Mouse (Mus musculus) embryonic facial prominence, embryonic 11.5 days (tissue): ENCODE data around the gene Zmynd8. TPM values are rescaled to one million over a fixed set of nuclear protein-coding genes. Genes with fewer than 3 reads are reported as not detected.

Experiments used
- ATAC-seq: fragments of 200-750 bp; cut with Nextera tagmentation; replicated peaks from 2 replicates; pipeline ENCODE4 v1.8.0; 2017; ENCODE audit warnings: low read depth; ENCODE audit not compliant: insufficient number of reproducible peaks, low FRiP score, low TSS enrichment
- DNase-seq: peaks from one replicate; pipeline ENCODE4 v3.0.0-alpha.2; 2015; ENCODE audit warnings: low spot score
- H3K27ac ChIP-seq: fragments of 300-500 bp; sonication (generic); replicated peaks from 2 replicates; pipeline ENCODE4 v1.5.1; 2014; ENCODE audit warnings: mild to moderate bottlenecking, low read depth, low read length, control low read depth
- H3K27me3 ChIP-seq: fragments of 300-500 bp; sonication (generic); 2 replicates; pipeline ENCODE4 v1.6.1; 2014; ENCODE audit warnings: mild to moderate bottlenecking, low read length, moderate library complexity, mixed read lengths; ENCODE audit not compliant: control insufficient read depth, insufficient read depth
- H3K36me3 ChIP-seq: fragments of 300-500 bp; sonication (generic); replicated peaks from 2 replicates; pipeline ENCODE4 v1.6.1; 2014; ENCODE audit warnings: low read depth, mild to moderate bottlenecking, low read length, moderate library complexity, mixed read lengths; ENCODE audit not compliant: control insufficient read depth, insufficient read depth
- H3K4me1 ChIP-seq: fragments of 300-500 bp; sonication (generic); 2 replicates; pipeline ENCODE4 v1.6.1; 2014; ENCODE audit warnings: low read length, mixed read lengths; ENCODE audit not compliant: control insufficient read depth, insufficient read depth
- H3K4me2 ChIP-seq: fragments of 300-500 bp; sonication (generic); 2 replicates; pipeline ENCODE4 v1.6.1; 2014; ENCODE audit warnings: low read depth, mild to moderate bottlenecking, control low read depth, low read length, moderate library complexity
- H3K4me3 ChIP-seq: fragments of 300-500 bp; sonication (generic); 2 replicates; pipeline ENCODE4 v1.5.1; 2014; ENCODE audit warnings: low read depth, low read length, control low read depth
- H3K9ac ChIP-seq: fragments of 300-500 bp; sonication (generic); replicated peaks from 2 replicates; pipeline ENCODE4 v1.6.1; 2014; ENCODE audit warnings: mild to moderate bottlenecking, control low read depth, low read length
- H3K9me3 ChIP-seq: fragments of 300-500 bp; sonication (generic); replicated peaks from 2 replicates; pipeline ENCODE4 v1.6.1; 2016; ENCODE audit warnings: mild to moderate bottlenecking, low read length, inconsistent platforms, mixed read lengths; ENCODE audit not compliant: control insufficient read depth
- WGBS: fragments of 180-500 bp; shearing (Covaris S2); extraction: QIAGEN DNeasy Blood & Tissue Kit; methylation state at CpG from one replicate; pipeline ENCODE4 v1.1.7; 2014; 5-methylcytosine and 5-hydroxymethylcytosine counted together
- polyA plus RNA-seq: library from polyadenylated mRNA; unstranded; fragments of >200 nt; fragmentation: Nextera tagmentation; extraction: Ambion mirVana; gene quantifications from 2 replicates; pipeline ENCODE4 v1.2.1, GENCODE M21; 2014

Zmynd8 gene
- polyA plus RNA-seq, 1 experiment from 2014 or later: 36.8 TPM

GRCm38 (mm10) chr2:165832295-165832694 lies 66.5 kb downstream of the Zmynd8 start:
- Histone ChIP-seq H3K4me2 (no peak overlapping the region), H3K9me3 (no peaks in the 10 kb centered on the region), H3K4me3 (no peak overlapping the region), H3K27ac (no peak overlapping the region), H3K9ac (no peak overlapping the region), H3K36me3 (peaks cover 12% of the 10 kb centered on the region), H3K4me1 (no peaks in the 10 kb centered on the region), H3K27me3 (no peaks in the 10 kb centered on the region)
- no peak for ATAC-seq
- no peak for DNase-seq
- WGBS: 69% methylated on average over 9 of the region's 9 CpGs

- H3K36me3 ChIP-seq: peaks cover 12% of the 10 kb centered on the region
- no peaks in the 10 kb centered on the region for H3K9me3 ChIP-seq
- no peak overlapping the region for H3K4me2 ChIP-seq
- ATAC-seq: no peak
- H3K27me3 ChIP-seq: no peaks in the 10 kb centered on the region
- H3K9ac ChIP-seq: no peak overlapping the region
- H3K27ac ChIP-seq: peak overlapping the region; percentile 49; the same call in 1 of the 2 replicates
- WGBS: 64% methylated on average over 8 of the region's 8 CpGs
- no peaks in the 10 kb centered on the region for H3K4me1 ChIP-seq
- peak; percentile 59 for DNase-seq
- no peak overlapping the region for H3K4me3 ChIP-seq
Measured at GRCm38 (mm10) chr2:165831637-165832289, 67.1 kb downstream of the Zmynd8 start.

GRCm38 (mm10) chr2:165828770-165829169 lies 70.0 kb downstream of the Zmynd8 start:
- no peak overlapping the region for H3K27ac ChIP-seq
- H3K36me3 ChIP-seq: peaks cover 17% of the 10 kb centered on the region
- H3K9me3 ChIP-seq: no peaks in the 10 kb centered on the region
- H3K4me2 ChIP-seq: no peak overlapping the region
- no peak for ATAC-seq
- H3K4me1 ChIP-seq: no peaks in the 10 kb centered on the region
- H3K9ac ChIP-seq: no peak overlapping the region
- no peak overlapping the region for H3K4me3 ChIP-seq
- WGBS: 86% methylated on average over 12 of the region's 12 CpGs
- no peaks in the 10 kb centered on the region for H3K27me3 ChIP-seq
- DNase-seq: no peak

- no peak overlapping the region for H3K27ac ChIP-seq
Measured at GRCm38 (mm10) chr2:165825964-165826712, 72.7 kb downstream of the Zmynd8 start.

GRCm38 (mm10) chr2:165825261-165825900 lies 73.4 kb downstream of the Zmynd8 start:
- peaks cover 14% of the 10 kb centered on the region for H3K36me3 ChIP-seq
- 89% methylated on average over 17 of the region's 17 CpGs for WGBS
- no peak overlapping the region for H3K27ac ChIP-seq
- no peaks in the 10 kb centered on the region for H3K9me3 ChIP-seq
- H3K4me1 ChIP-seq: no peaks in the 10 kb centered on the region
- H3K9ac ChIP-seq: no peak overlapping the region
- no peak overlapping the region for H3K4me2 ChIP-seq
- no peak for DNase-seq
- H3K27me3 ChIP-seq: no peaks in the 10 kb centered on the region
- H3K4me3 ChIP-seq: no peak overlapping the region
- no peak for ATAC-seq

More at GRCm38 (mm10) chr2:165825964-165826712, 72.7 kb downstream of the Zmynd8 start:
- H3K4me3 ChIP-seq: no peak overlapping the region
- peaks cover 14% of the 10 kb centered on the region for H3K36me3 ChIP-seq
- H3K4me1 ChIP-seq: no peaks in the 10 kb centered on the region
- WGBS: 69% methylated on average over 10 of the region's 10 CpGs
- H3K9ac ChIP-seq: no peak overlapping the region
- H3K9me3 ChIP-seq: no peaks in the 10 kb centered on the region
- DNase-seq (peak; percentile 50), ATAC-seq (no peak)
- no peak overlapping the region for H3K4me2 ChIP-seq
- no peaks in the 10 kb centered on the region for H3K27me3 ChIP-seq

GRCm38 (mm10) chr2:165824826-165825225 lies 74.0 kb downstream of the Zmynd8 start:
- Histone ChIP-seq H3K9ac (no peak overlapping the region), H3K4me3 (no peak overlapping the region), H3K9me3 (no peaks in the 10 kb centered on the region), H3K4me1 (no peaks in the 10 kb centered on the region), H3K4me2 (no peak overlapping the region), H3K27ac (no peak overlapping the region), H3K27me3 (no peaks in the 10 kb centered on the region), H3K36me3 (peaks cover 14% of the 10 kb centered on the region)
- WGBS: 88% methylated on average over 10 of the region's 10 CpGs
- DNase-seq (no peak), ATAC-seq (no peak)

GRCm38 (mm10) chr2:165822478-165822877 lies 76.3 kb downstream of the Zmynd8 start:
- ATAC-seq (no peak), DNase-seq (no peak)
- Histone ChIP-seq H3K9ac (no peak overlapping the region), H3K4me2 (no peak overlapping the region), H3K36me3 (peaks cover 8% of the 10 kb centered on the region), H3K9me3 (no peaks in the 10 kb centered on the region), H3K4me1 (no peaks in the 10 kb centered on the region), H3K4me3 (no peak overlapping the region), H3K27me3 (no peaks in the 10 kb centered on the region), H3K27ac (no peak overlapping the region)
- 96% methylated on average over 15 of the region's 15 CpGs for WGBS

- H3K4me3 ChIP-seq: no peak overlapping the region
- H3K27ac ChIP-seq: no peak overlapping the region
- ATAC-seq (no peak), DNase-seq (no peak)
- H3K9ac ChIP-seq: no peak overlapping the region
- no peak overlapping the region for H3K4me2 ChIP-seq
- H3K9me3 ChIP-seq: no peaks in the 10 kb centered on the region
- H3K27me3 ChIP-seq: no peaks in the 10 kb centered on the region
- H3K36me3 ChIP-seq: peaks cover 8% of the 10 kb centered on the region
- H3K4me1 ChIP-seq: no peaks in the 10 kb centered on the region
- WGBS: 91% methylated on average over 12 of the region's 12 CpGs
Measured at GRCm38 (mm10) chr2:165821671-165822070, 77.1 kb downstream of the Zmynd8 start.
